Mouse (Mus musculus) ES-CJ7 (cell line): ENCODE data around the gene Hoxa13.
A peak's percentile ranks its signal among the peaks of the same experiment; 100 is the strongest.

ENCODE experiments used
- DNase-seq: peaks from one replicate; pipeline ENCODE4 v3.0.0; 2011; ENCODE audit warnings: low read depth, low spot score

The Hoxa13 gene

DNA sequence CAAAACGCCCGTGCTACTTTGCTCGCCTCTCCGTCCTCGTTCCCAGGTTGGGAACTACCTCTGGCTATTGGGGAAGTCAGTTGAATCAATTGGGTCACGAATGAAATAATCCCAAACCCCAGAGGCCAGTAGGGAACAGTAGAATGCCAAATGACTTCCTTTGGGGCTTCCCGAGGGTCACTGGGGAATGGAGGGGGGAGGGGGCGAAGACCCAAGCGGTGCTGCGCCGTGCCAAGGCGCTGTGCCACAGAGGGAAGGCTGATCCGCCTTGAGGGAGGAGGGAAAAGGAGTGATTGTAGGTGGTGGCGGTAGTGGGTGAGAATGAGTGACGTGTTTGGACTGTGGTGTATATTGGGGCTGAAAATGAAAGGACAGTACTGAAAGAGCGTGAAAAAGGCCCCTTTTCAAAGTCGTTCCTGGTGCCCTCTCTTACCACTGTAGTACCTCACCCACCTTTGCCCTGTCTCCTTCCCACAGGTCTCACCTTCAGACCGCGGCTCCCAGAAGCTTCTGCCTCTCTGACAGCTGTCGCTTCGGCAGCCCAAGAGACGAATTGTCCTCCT lies 48.0 kb downstream of the Hoxa13 start:
- DNase-seq = peak; percentile 43

DNA sequence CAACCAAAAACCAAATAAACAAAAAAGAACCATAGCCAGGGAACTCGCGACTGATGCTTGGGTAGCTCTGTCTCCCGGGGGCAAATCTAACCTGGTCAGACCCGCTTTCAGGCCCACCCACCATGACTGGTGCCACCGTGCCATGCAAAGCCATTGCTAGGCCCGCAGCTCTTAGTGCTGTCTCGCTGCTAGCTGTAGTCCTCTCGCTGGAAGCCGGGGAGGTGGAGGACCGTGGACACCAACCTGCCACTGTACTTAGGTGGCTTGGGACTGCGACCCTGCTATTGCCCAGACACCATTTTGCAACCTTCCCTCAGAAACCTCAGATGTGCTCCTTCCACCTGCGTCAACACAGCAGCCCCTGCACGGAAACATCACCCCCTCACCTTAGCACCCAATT lies 48.7 kb downstream of the Hoxa13 start:
- DNase-seq = peak; percentile 21

GRCm38 (mm10) chr6:52211170-52211935 lies 49.3 kb downstream of the Hoxa13 start:
- peak; percentile 81 for DNase-seq

- no peak for DNase-seq
Observed at GRCm38 (mm10) chr6:52209685-52210046, 51.0 kb downstream of the Hoxa13 start.

- peak; percentile 34 for DNase-seq
Observed at GRCm38 (mm10) chr6:52208868-52209684, 51.6 kb downstream of the Hoxa13 start.

GRCm38 (mm10) chr6:52208072-52208867 lies 52.4 kb downstream of the Hoxa13 start, which contains the start of gene Hoxa6:
Gene Hoxa6 (minus strand): TSS chr6:52208722.
- peak; percentile 47 for DNase-seq
